In genomic region chr2:80542801-80543200, GRCm38 (mm10) we compare ENCODE assay signal across 27 mouse cellular contexts.
"Had no signal": no experiment of that assay in that cellular context is flagged by ENCODE, and none has a peak within 500 bp of the region (broad histone marks: within the 10 kb centered on the region; RNA-seq: fewer than 3 reads in every experiment).

No protein-coding gene starts in this region.

- H3K4me2 ChIP-seq: heart, embryonic 12.5 days; hindbrain, embryonic 12.5 days; hindbrain, embryonic 14.5 days; limb, embryonic 12.5 days; liver, embryonic 11.5 days had no signal

- H3K4me3 ChIP-seq: gastrocnemius, adult 2 months; heart, embryonic 10.5 days; heart, embryonic 12.5 days; hindbrain, embryonic 10.5 days; hindbrain, embryonic 12.5 days; left cerebral cortex, adult 2 months; limb, embryonic 10.5 days; limb, embryonic 12.5 days had no signal

- H3K27me3 ChIP-seq: heart, embryonic 12.5 days; hindbrain, embryonic 12.5 days; limb, embryonic 12.5 days had no signal

- DNase-seq: gastrocnemius, adult 2 months; gastrocnemius, postnatal 10 days; gastrocnemius, postnatal 25 days; heart, adult 18-20 months; heart, postnatal 10 days; heart, postnatal 4 days; kidney, adult 18-20 months; kidney, adult 8-10 months; kidney, postnatal 14 days; kidney, postnatal 36 days; layer of hippocampus, adult 9-11 months; layer of hippocampus, postnatal 36 days; liver had no signal

- H3K4me1 ChIP-seq: heart, embryonic 10.5 days; heart, embryonic 12.5 days; hindbrain, embryonic 10.5 days; hindbrain, embryonic 12.5 days; limb, embryonic 10.5 days; limb, embryonic 12.5 days had no signal

- ATAC-seq: hindbrain, embryonic 16.5 days; inflammation-experienced regulatory T-cells, adult 6 months; intestine, embryonic 16.5 days had no signal

- H3K9me3 ChIP-seq: heart, embryonic 10.5 days; heart, embryonic 12.5 days; hindbrain, embryonic 10.5 days; hindbrain, embryonic 12.5 days; limb, embryonic 10.5 days; limb, embryonic 12.5 days had no signal

- H3K27ac ChIP-seq: gastrocnemius, adult 2 months; heart, embryonic 10.5 days; hindbrain, embryonic 10.5 days; hindbrain, embryonic 12.5 days; hindbrain, embryonic 14.5 days; kidney, postnatal 0 days; left cerebral cortex, adult 2 months; limb, embryonic 10.5 days; limb, embryonic 12.5 days; liver, embryonic 14.5 days had no signal

- H3K9ac ChIP-seq: heart, embryonic 12.5 days; hindbrain, embryonic 12.5 days; hindbrain, embryonic 14.5 days; limb, embryonic 12.5 days; liver, embryonic 14.5 days had no signal
